ENCODE assay signal across 24 mouse cellular contexts in genomic region chr12:69171307-69171706, GRCm38 (mm10). TPM values are rescaled to one million over a fixed set of nuclear protein-coding genes. Genes with fewer than 3 reads are reported as not detected.
"Had no signal": no experiment of that assay in that cellular context is flagged by ENCODE, and none has a peak within 500 bp of the region (broad histone marks: within the 10 kb centered on the region; RNA-seq: fewer than 3 reads in every experiment).

No protein-coding gene starts in this region.

- ATAC-seq: liver, postnatal 0 days; lung, postnatal 0 days; midbrain, embryonic 15.5 days had no signal

- H3K4me1 ChIP-seq: stomach, embryonic 15.5 days had no signal

- H3K9me3 ChIP-seq: liver, embryonic 15.5 days; lung, embryonic 15.5 days; megakaryocyte, embryonic 14.5 days; midbrain, embryonic 10.5 days; midbrain, embryonic 12.5 days; midbrain, embryonic 15.5 days; neural tube, embryonic 12.5 days; stomach, embryonic 15.5 days had no signal

- H3K4me3 ChIP-seq: liver, embryonic 15.5 days; lung, embryonic 15.5 days; megakaryocyte, embryonic 14.5 days; midbrain, embryonic 10.5 days; midbrain, embryonic 12.5 days; midbrain, embryonic 15.5 days; neural tube, embryonic 12.5 days; stomach, embryonic 15.5 days had no signal

- H3K27ac ChIP-seq: liver, embryonic 15.5 days; lung, embryonic 15.5 days; midbrain, embryonic 10.5 days; midbrain, embryonic 12.5 days; midbrain, embryonic 15.5 days; neural tube, embryonic 12.5 days; stomach, embryonic 15.5 days; stomach, postnatal 0 days had no signal

- DNase-seq: liver, postnatal 0 days; lung, adult 2 months; lung, postnatal 14 days; lung, postnatal 36 days; retina, postnatal 1 day; right cerebral cortex, adult 18-20 months; right cerebral cortex, postnatal 25 days; right cerebral cortex, postnatal 4 days; spleen, adult 18-20 months; thymus, adult 2 months; thymus, postnatal 36 days had no signal

- H3K9ac ChIP-seq: liver, postnatal 0 days; lung, embryonic 15.5 days; midbrain, embryonic 12.5 days; midbrain, embryonic 15.5 days; neural tube, embryonic 12.5 days; stomach, embryonic 15.5 days had no signal

- H3K27me3 ChIP-seq: liver, embryonic 15.5 days; lung, embryonic 15.5 days; megakaryocyte, embryonic 14.5 days; midbrain, embryonic 12.5 days; midbrain, embryonic 15.5 days; neural tube, embryonic 12.5 days; stomach, embryonic 15.5 days had no signal

- H3K36me3 ChIP-seq: midbrain, embryonic 15.5 days had no signal

- H3K4me2 ChIP-seq: liver, embryonic 11.5 days; lung, embryonic 15.5 days; midbrain, embryonic 12.5 days; midbrain, embryonic 15.5 days; neural tube, embryonic 12.5 days; stomach, embryonic 15.5 days had no signal

RNA-seq across cellular contexts. Expression of gene Lrr1, which starts 2.7 kb away (rescaled TPM):
- total RNA-seq: monocyte, adult 5-6 weeks had no signal

RNA-seq across cellular contexts. Expression of gene Gm49383, which starts 25.6 kb away (rescaled TPM):
- polyA plus RNA-seq: testis, adult 2 months had no signal
